Mouse (Mus musculus): ENCODE data around the gene Prss33.

Gene Prss33

GRCm38 (mm10) chr17:23828271-23829001 is 7.4 kb downstream of the Prss33 start:
- DNase-seq (ENCODE audit: low read depth, low spot score): no peak

- no peak for DNase-seq (ENCODE audit: low read depth, low spot score)
Observed at GRCm38 (mm10) chr17:23825591-23825990, 10.3 kb downstream of the Prss33 start.

DNA sequence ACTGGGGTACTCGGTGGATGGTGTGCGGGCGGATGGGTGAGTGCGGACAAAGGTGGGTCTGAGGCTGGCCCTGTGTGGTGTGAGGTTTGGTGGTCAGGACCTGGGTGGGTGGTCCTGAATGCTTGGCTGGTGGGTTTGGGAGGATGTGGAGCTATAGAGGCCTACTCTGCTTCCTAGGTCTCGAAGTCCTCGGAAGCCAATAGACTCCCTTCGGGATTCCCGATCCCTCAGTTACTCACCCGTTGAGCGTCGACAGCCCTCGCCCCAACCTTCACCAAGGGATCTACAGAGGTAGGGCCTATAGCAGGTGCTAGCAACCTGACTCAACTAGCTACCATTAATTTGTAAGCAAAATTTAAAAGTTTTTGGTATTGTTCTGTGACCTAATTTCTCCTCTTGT is 12.2 kb downstream of the Prss33 start:
- DNase-seq (ENCODE audit: low read depth, low spot score): no peak

DNA sequence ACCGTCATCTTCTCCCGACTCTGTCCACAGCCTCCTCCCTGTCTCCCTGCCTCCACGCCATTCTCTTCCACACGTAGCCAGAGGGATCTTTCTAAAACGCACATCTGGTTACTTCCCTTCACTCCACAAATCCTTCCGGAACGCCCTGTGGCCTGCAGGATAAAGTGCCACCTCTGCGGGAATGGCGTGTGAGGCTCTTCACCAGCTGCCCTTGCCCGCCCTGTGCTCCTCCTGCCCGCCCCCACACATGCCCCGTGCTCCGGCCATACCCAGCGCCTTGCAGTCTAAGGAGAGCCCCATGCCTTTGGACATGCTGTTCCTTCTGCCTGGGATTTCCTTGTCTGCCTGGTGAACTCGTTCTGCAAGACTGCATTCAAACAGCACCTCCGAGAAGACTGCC is 12.8 kb downstream of the Prss33 start:
- no peak for DNase-seq (ENCODE audit: low read depth, low spot score)

- DNase-seq (ENCODE audit: low read depth, low spot score): no peak
Observed at GRCm38 (mm10) chr17:23822094-23822493, 13.8 kb downstream of the Prss33 start.

- no peak for DNase-seq (ENCODE audit: low read depth, low spot score)
Observed at GRCm38 (mm10) chr17:23820731-23821130, 15.1 kb downstream of the Prss33 start.

GRCm38 (mm10) chr17:23819235-23819634 is 16.6 kb downstream of the Prss33 start:
- no peak for DNase-seq (ENCODE audit: low read depth, low spot score)

- no peak for DNase-seq (ENCODE audit: low read depth, low spot score)
Observed at GRCm38 (mm10) chr17:23818579-23818978, 17.3 kb downstream of the Prss33 start.

- no peak for DNase-seq (ENCODE audit: low read depth, low spot score)
Observed at GRCm38 (mm10) chr17:23815641-23816040, 20.2 kb downstream of the Prss33 start.

GRCm38 (mm10) chr17:23807918-23808317 is 27.9 kb downstream of the Prss33 start:
- no peak for DNase-seq (ENCODE audit: low read depth, low spot score)

DNA sequence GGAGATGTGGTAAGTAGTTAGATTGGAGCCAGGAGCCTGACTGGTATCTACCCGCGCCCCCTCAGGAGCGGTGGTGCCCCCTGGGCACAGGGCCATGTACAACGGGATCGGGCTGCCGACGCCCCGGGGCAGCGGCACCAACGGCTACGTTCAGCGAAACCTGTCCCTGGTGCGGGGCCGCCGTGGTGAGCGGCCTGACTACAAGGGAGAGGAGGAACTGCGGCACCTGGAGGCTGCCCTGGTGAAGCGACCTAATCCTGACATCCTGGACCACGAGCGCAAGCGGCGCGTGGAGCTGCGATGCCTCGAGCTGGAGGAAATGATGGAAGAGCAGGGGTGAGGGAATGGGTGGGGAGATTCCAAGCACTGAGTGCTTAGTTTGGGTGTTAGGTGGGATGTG is 29.0 kb downstream of the Prss33 start:
- DNase-seq (ENCODE audit: low read depth, low spot score): no peak

- no peak for DNase-seq (ENCODE audit: low read depth, low spot score)
Observed at GRCm38 (mm10) chr17:23804426-23805085, 31.3 kb downstream of the Prss33 start.

DNA sequence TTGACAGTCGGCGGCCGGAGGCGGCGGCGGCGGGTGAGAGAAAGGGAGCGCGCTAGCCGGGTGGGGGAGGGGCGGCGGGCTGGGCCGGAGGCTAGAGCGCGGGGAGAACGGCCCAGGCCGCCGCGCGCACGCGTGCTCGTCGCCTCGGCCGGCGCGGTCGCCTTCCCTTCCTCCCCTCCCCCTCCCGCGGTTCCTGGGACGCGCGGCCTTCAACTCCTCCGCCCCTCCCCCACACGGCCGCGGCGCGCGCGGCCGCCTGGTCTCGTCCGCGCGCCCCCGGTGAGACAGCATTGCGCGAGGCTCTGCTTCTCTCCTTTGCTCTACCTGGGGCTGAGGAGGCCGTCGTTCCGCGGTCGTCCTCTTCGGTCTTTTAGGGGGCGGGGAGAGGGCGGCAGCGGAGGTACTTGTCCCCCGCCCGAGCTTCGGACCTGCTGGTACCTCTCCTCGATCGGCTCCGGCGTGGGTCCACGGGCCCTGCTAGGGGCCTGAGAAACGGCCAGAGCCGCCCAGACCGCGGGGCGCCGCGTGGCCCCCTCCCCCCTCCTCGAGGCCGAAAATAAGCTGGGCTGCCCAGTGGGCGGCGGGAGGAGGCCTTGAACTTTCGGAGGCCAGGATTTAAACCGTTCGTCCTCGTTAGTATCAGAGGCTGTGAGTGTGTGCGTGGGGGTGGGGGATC is 32.4 kb downstream of the Prss33 start:
- DNase-seq (ENCODE audit: low read depth, low spot score): peak; percentile 57

DNA sequence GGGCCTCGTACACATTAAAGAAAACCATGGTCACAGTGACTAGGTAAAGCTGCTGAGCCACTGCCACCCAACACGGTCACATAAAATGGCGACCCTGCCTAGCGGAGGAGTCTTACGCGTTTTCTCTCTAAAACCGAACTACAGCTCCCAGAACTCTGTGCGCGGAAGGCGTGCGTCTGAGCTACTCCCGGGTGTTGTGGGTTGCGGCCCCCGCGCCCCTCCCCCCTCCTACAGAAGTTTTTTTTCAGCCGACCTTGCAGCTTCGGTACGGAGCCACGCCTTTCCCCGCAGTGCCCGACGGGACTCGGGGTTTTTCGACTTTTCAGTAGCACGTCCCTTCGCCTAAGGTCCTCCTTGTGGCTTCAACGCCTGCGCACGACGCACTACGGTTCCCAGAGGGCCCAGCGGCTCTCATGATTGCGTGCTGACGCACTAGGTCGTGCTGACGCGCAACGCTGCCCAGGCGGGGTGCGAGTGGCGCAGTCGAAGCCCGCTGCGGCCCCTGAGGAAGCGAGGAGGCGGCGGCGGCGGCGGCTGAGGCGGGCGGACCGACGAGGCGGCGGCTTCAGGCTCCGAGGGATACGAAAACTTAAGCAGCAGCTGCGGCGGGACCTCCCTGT is 33.0 kb downstream of the Prss33 start:
- DNase-seq (ENCODE audit: low read depth, low spot score): peak; percentile 96

DNA sequence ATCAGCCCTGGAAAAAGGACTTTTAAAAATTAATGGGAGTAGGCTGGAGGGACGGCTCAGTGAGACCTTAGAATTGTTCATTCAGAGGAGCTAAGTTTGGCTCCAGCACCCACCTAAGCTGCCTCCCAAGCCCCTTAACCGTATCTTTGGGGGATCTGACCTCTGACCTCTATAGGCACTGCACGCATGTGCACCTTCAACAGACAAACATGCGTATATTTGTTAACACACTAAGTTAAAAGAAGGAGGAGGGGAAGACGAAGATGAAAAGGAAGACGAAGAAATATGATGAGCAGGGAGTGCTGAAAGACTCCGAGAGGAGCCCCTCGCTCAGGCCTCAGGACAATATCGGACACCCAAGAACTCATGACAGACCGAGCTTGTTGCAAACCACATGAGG is 34.2 kb downstream of the Prss33 start:
- DNase-seq (ENCODE audit: low read depth, low spot score): no peak

DNA sequence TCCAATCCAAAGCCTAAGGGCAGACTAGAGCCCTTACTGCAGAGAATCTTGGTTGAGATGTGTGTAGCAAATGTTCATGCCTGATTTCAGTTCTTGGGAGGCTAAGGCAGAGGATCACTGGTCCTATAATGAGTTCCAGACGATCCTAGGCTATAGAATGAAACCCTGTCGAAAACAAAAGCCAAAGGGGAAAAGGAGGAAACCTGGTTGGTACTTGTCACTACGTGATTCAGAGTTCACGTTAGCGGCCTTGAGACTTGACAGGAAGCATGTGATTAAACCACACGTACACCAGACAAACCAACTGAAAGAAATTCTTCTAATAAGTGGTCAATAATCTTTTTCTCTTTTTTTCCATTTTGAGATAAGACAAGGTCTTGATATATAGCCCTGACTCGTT is 38.5 kb downstream of the Prss33 start:
- DNase-seq (ENCODE audit: low read depth, low spot score): no peak

GRCm38 (mm10) chr17:23795323-23795722 is 40.5 kb downstream of the Prss33 start:
- DNase-seq (ENCODE audit: low read depth, low spot score): no peak

GRCm38 (mm10) chr17:23791079-23791357 is 44.8 kb downstream of the Prss33 start:
- no peak for DNase-seq (ENCODE audit: low read depth, low spot score)

DNA sequence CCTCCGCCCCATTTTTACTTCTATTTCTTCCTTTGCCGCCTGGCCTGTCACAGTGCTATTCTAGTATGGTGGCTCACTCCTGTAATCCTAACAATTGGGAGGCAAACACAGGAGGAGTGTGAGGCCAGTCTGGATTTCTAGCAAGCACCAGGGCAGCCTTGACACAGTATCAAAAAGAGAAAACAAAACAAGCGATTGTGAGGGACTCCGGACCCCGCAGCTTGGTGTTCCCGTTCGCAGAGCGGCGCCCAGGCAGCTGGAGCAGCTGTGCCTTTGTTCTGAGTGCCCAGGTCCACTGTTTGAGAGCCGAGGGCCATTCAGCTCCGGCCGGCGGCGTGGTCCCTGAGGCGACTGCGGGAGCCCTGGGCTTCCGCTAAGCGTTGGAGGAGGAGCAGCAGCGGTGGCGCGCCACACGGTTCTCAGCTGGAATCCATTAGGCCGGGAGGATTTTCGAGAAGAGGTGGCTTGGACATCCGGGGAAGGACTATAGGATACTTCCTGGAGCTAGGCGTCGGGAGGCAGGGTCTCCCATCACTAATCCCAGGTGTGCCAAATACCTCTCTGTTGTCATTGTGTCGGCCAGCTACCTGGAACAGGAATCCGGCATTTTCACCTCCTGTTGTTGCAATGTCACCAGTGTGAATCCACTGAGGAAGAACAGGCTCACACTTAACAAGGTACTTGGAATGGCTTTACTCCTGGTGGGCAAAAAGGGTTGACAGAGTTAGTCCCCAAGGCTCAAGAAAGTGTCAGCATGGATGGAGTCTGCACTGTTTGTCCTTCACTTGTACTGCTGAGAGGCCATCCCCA is 45.4 kb downstream of the Prss33 start, which contains the start of gene Srrm2:
Srrm2 (plus strand) TSS at position 264 of the 810 bp plus-strand sequence.
- DNase-seq (ENCODE audit: low read depth, low spot score): no peak

DNA sequence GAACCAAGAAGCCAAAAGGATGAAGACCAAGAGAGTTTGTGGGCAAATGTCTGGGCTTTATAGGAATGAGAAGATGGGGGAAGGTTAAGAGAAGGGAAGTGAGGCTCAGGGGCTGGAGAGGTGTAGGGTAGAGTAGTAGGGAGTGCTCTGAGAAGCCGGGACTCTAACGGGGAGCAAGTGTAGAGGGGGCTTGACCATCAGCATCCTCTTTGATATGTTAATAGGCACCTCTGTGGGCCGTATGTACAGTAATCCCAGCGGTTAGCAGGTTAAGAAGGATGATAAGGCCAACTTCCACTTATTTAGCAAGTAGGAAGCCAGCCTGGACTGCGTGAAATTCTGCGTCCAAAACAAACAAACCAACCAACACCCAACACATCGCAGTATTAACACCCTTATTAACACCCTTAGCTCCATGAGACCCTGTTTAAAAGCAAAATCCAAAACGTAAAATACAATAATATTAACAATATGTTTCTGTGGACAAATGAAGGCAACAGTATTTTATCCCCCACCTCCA is 46.0 kb downstream of the Prss33 start:
- no peak for DNase-seq (ENCODE audit: low read depth, low spot score)

DNA sequence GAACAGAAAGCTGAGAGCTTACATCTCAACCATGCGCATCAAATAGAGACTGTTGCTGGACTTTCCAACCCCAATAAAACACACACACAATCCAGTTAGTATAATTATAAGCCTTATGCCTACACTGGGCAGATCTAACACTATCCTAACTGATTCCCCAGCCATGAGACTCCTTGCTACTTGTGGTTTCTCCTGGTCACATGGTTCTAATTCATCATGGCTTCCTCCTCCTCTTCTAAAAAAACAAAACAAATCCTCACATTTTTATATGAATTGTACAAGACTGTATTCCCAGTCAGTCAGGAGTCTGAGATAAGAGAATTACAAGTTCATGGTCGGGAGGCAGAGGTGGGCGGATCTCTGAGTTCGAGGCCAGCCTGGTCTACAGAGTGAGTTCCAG is 46.9 kb downstream of the Prss33 start:
- no peak for DNase-seq (ENCODE audit: low read depth, low spot score)
